Mouse (Mus musculus) heart, postnatal 0 days (tissue): ENCODE results near the gene Atp5e.

ENCODE experiments used
- CTCF ChIP-seq: IDR thresholded peaks from 2 replicates; pipeline ENCODE4 v1.5.1; 2016; ENCODE audit warnings: antibody characterized with exemption, control low read depth, low read depth
- EP300 ChIP-seq: IDR thresholded peaks from 2 replicates; pipeline ENCODE4 v1.6.1; 2016; ENCODE audit warnings: antibody characterized with exemption, low read depth

DNA sequence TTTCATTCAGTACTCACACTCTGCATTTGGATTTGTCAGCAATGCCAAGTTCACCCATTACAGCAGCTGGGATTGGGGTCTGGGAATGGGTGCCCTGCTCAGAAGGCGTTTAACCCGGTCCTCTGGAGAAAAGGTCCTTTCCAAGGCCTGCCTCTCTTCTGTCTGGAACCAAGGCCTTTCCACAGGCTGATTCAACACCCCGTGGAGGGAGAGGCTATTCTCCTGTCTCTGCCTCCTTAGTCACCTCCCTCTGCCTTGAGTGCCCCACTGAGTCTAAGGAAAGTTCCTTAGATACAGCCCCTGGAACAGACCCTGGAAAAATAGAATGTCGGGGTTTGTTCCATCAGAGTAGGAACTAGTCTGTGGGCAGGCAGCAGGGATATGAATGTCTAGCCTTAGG, 15.5 kb downstream of the Atp5e start:
- TF ChIP-seq CTCF (no peak), EP300 (no peak)
